Mouse (Mus musculus) brain, embryonic 14.5 days (tissue): Measurements from ENCODE around the gene Arhgap22.

Experiments
- CTCF ChIP-seq: fragments of 200-500 bp; IDR thresholded peaks from 2 replicates; pipeline ENCODE4 v1.5.1; 2012; ENCODE audit warnings: inconsistent platforms, mild to moderate bottlenecking, moderate library complexity, borderline replicate concordance; ENCODE audit not compliant: insufficient read depth, insufficient read length; ENCODE audit errors: extremely low read depth
- POLR2A ChIP-seq: fragments of 200-500 bp; IDR thresholded peaks from 2 replicates; pipeline ENCODE4 v1.6.1; 2012; ENCODE audit warnings: mild to moderate bottlenecking, inconsistent platforms, borderline replicate concordance; ENCODE audit not compliant: poor library complexity, insufficient read depth, insufficient read length, severe bottlenecking; ENCODE audit errors: extremely low read depth

DNA sequence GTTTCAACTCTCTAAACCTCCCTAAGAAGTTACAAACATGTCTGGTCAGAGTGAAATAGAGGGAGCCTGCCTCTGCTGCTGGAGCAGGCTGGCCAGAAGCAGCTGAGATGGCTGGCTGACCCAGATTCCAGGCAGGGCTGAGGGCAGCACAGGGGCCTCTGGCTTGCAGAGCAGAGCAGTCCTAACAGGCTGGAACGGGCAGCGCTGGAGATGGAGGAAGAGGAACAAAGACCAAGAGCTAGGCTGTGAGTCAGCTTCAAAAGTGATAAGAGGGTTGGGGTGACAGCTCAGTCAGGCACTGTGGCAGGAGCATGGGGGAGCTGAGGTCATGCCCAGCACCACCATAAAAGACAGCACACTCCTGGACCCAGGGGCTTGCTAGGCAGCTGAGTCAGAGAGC is 62.4 kb downstream of the Arhgap22 start:
- TF ChIP-seq POLR2A: no peak
- no peak for TF ChIP-seq CTCF
